In the genomic region with DNA sequence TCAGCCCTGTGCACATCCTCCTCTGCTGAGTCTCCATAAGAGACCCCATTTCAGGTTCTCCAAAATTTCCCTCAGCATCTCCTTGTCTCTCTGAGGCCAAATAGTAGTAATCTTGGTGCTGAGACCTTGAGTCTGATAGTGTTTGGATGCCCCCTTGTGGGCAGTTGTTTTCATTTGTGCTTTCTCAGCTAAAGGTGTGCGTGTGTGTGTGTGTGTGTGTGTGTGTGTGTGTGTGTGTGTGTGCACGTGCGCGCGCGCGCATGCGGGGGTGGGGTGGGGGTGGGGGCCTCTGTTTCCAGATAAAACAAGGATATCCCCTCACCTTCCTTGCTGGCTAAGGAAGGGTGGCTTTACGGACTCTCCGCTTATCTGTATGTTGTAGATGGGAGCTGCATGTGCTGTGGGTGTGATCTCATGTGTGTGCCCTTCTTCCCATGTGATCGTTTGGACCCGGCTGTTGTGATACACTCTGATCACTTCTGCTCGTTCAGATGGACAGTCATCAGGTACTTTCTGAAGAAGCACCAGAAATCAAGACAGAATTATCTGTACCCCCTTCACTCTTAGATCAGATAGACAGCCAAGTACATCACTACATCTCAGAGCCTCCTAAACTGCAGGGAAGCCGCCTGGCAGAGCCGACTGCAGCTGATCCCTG, we compare ENCODE assay signal across 8 mouse cellular contexts. TPM values are rescaled to one million over a fixed set of nuclear protein-coding genes. Genes with fewer than 3 reads are reported as not detected.
DNase-seq lines count a peak whose midpoint lies in the region; ATAC-seq and TF ChIP-seq lines count a peak whose summit lies in the region.

No protein-coding gene starts in this region.

- H3K4me2 ChIP-seq in lung, postnatal 0 days (replicated peaks; ENCODE audit: low read depth, low read length): no peak overlapping the region

- H3K9ac ChIP-seq in lung, postnatal 0 days (replicated peaks; ENCODE audit: low read depth): no peak overlapping the region

- no peak for ATAC-seq in lung, postnatal 0 days

- TF ChIP-seq EP300 in lung, postnatal 0 days (IDR thresholded peaks at IDR 0.05): no peak

- 0 out of 2 replicates have a peak, but pooled peaks cover 5% of the 10 kb centered on the region for H3K27me3 ChIP-seq in embryonic facial prominence, embryonic 10.5 days (replicated peaks; ENCODE audit: low read depth, poor library complexity, severe bottlenecking)
- H3K27me3 ChIP-seq in lung, postnatal 0 days (replicated peaks; ENCODE audit: insufficient read depth, low read length): no peaks in the 10 kb centered on the region

- 34% methylated on average over 15 of the region's 15 CpGs for WGBS in embryonic facial prominence, embryonic 10.5 days
- 41% methylated on average over 15 of the region's 15 CpGs for WGBS in lung, postnatal 0 days

- peak overlapping the region; percentile 5 for H3K4me3 ChIP-seq in embryonic facial prominence, embryonic 10.5 days
- H3K4me3 ChIP-seq in lung, postnatal 0 days (ENCODE audit: low read depth, low read length): no peak overlapping the region

- no peaks in the 10 kb centered on the region for H3K9me3 ChIP-seq in embryonic facial prominence, embryonic 10.5 days
- H3K9me3 ChIP-seq in lung, postnatal 0 days (ENCODE audit: low read length): no peaks in the 10 kb centered on the region

- no peaks in the 10 kb centered on the region for H3K36me3 ChIP-seq in embryonic facial prominence, embryonic 10.5 days (replicated peaks)
- H3K36me3 ChIP-seq in lung, postnatal 0 days (ENCODE audit: insufficient read depth, low read length): no peaks in the 10 kb centered on the region

- H3K4me1 ChIP-seq in embryonic facial prominence, embryonic 10.5 days: peaks cover 81% of the 10 kb centered on the region
- H3K4me1 ChIP-seq in lung, postnatal 0 days (ENCODE audit: insufficient read depth, low read depth, low read length): peaks cover 26% of the 10 kb centered on the region; the same call in 1 of the 2 replicates

- DNase-seq in cerebellum, adult 11 months: peak; percentile 8
- DNase-seq in cerebellum, adult 11-12 months: no peak
- peak; percentile 52 for DNase-seq in right cerebral cortex, adult 18-20 months
- DNase-seq in right cerebral cortex, postnatal 25 days: no peak
- DNase-seq in embryonic facial prominence, embryonic 10.5 days (ENCODE audit: low spot score): peak; percentile 67
- DNase-seq in kidney, adult 18-20 months: peak; percentile 61
- no peak for DNase-seq in lung, postnatal 0 days (ENCODE audit: low spot score)
- DNase-seq in thymus, postnatal 4 days: peak; percentile 82

- peak overlapping the region; percentile 79 for H3K27ac ChIP-seq in embryonic facial prominence, embryonic 10.5 days (replicated peaks)
- H3K27ac ChIP-seq in lung, postnatal 0 days (ENCODE audit: low read length): no peak overlapping the region

- peak; percentile 76 for TF ChIP-seq CTCF in lung, postnatal 0 days (IDR thresholded peaks at IDR 0.05)

RNA-seq across cellular contexts. Expression of a gene that starts 30.8 kb away (rescaled TPM):
- polyA plus RNA-seq in embryonic facial prominence, embryonic 10.5 days (2016; fragmentation: Nextera tagmentation; extraction: Ambion mirVana): 0.50 and 0.78 TPM in 2 replicates
- polyA plus RNA-seq in lung, postnatal 0 days (2015; fragmentation: Nextera tagmentation; extraction: Ambion mirVana): 0.50 and 0.69 TPM in 2 replicates

RNA-seq across cellular contexts. Expression of a gene that starts 35.0 kb away (rescaled TPM):
- 0.96 and 1.0 TPM in 2 replicates for polyA plus RNA-seq in embryonic facial prominence, embryonic 10.5 days (2016; fragmentation: Nextera tagmentation; extraction: Ambion mirVana)
- 0.13 and 0.24 TPM in 2 replicates for polyA plus RNA-seq in lung, postnatal 0 days (2015; fragmentation: Nextera tagmentation; extraction: Ambion mirVana)

Comparison
In these comparisons a context has a peak if more than half of its experiments do, and no peak if none do; other contexts are left out.
1. DNase-seq: peak in cerebellum, adult 11 months (single experiment), right cerebral cortex, adult 18-20 months (single experiment), embryonic facial prominence, embryonic 10.5 days (single experiment), kidney, adult 18-20 months (single experiment) and thymus, postnatal 4 days (single experiment); none in cerebellum, adult 11-12 months (single experiment), right cerebral cortex, postnatal 25 days (single experiment) and lung, postnatal 0 days (single experiment).